Mouse (Mus musculus) midbrain, embryonic 15.5 days (tissue): Measurements from ENCODE around the gene Cops8. TPM values are rescaled to one million over a fixed set of nuclear protein-coding genes. Genes with fewer than 3 reads are reported as not detected.

Source experiments
- ATAC-seq: fragments of 200-750 bp; cut with Nextera tagmentation; replicated peaks from 2 replicates; pipeline ENCODE4 v1.8.0; 2017; ENCODE audit warnings: moderate TSS enrichment
- H3K27ac ChIP-seq: fragments of 300-500 bp; sonication (generic); 2 replicates; pipeline ENCODE4 v1.5.1; 2015; ENCODE audit warnings: mild to moderate bottlenecking, inconsistent platforms
- H3K27me3 ChIP-seq: fragments of 300-500 bp; sonication (generic); replicated peaks from 2 replicates; pipeline ENCODE4 v1.6.1; 2015; ENCODE audit warnings: inconsistent platforms
- H3K36me3 ChIP-seq: fragments of 300-500 bp; sonication (generic); replicated peaks from 2 replicates; pipeline ENCODE4 v1.6.1; 2015; ENCODE audit warnings: inconsistent platforms
- H3K4me1 ChIP-seq: fragments of 300-500 bp; sonication (generic); 2 replicates; pipeline ENCODE4 v1.6.1; 2015; ENCODE audit warnings: inconsistent platforms
- H3K4me2 ChIP-seq: fragments of 300-500 bp; sonication (generic); 2 replicates; pipeline ENCODE4 v1.6.1; 2015; ENCODE audit warnings: inconsistent platforms, mild to moderate bottlenecking, moderate library complexity
- H3K4me3 ChIP-seq: fragments of 300-500 bp; sonication (generic); 2 replicates; pipeline ENCODE4 v1.5.1; 2015; ENCODE audit warnings: mild to moderate bottlenecking, inconsistent platforms
- H3K9ac ChIP-seq: fragments of 300-500 bp; sonication (generic); 2 replicates; pipeline ENCODE4 v1.6.1; 2015; ENCODE audit warnings: mild to moderate bottlenecking, inconsistent platforms
- H3K9me3 ChIP-seq: fragments of 300-500 bp; sonication (generic); 2 replicates; pipeline ENCODE4 v1.6.1; 2016; ENCODE audit warnings: inconsistent platforms
- WGBS: fragments of 180-500 bp; shearing (Covaris S2); methylation state at CpG from one replicate; pipeline ENCODE4 v1.1.7; 2015; ENCODE audit warnings: mixed read lengths; 5-methylcytosine and 5-hydroxymethylcytosine counted together
- polyA plus RNA-seq: library from polyadenylated mRNA; unstranded; fragments of >200 nt; fragmentation: Nextera tagmentation; extraction: Ambion mirVana; gene quantifications from 2 replicates; pipeline ENCODE4 v1.2.1, GENCODE M21; 2015

The Cops8 gene
- polyA plus RNA-seq = 176 and 182 TPM in 2 replicates

DNA sequence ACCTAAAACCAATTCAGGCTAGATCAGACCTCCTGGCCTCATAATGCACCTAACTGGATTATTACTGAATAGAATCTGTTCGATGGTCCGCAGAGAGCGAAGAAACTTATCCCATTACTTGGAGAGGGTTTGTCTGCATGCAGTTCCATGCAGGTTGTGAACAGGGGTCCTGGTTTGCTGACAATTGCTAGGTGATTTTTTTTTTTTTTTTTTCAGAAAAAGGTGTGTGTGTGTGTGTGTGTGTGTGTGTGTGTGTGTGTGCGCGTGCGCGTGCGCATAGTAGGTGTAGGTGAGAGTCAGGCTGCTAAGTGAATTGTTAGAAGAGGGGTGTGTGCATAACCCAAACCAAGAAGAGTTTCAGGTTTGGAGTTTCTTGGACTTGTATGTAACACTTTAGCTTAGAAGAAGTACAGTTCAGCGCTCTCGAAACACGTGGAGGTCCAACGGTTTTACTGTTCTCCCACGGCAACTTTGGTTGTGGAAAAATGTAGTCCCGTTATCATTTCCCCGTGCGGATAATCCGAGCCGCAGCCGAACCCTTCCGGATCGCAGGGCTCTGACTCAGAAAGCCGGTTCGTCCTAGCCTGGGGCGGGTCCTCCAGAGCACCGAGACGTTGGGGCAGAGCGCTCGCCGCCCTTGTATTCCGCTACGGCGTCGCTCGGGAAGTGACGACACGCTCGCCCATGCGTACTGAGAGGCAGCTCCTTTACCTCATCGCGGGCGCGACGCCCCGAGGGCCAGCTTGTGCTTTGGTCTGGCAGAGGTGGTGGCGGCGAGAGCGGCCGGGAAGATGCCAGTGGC, at the start of gene Cops8:
Gene Cops8 (plus strand): TSS at position 223 of the 802 bp plus-strand sequence.
- H3K9me3 ChIP-seq = no peaks in the 10 kb centered on the region
- ATAC-seq = peak; percentile 99
- H3K4me1 ChIP-seq = peaks cover 16% of the 10 kb centered on the region
- peak within 1 kb of the TSS; percentile 94 for H3K9ac ChIP-seq
- H3K4me3 ChIP-seq = peak within 1 kb of the TSS; percentile 86
- H3K27ac ChIP-seq = peak within 1 kb of the TSS; percentile 79
- H3K27me3 ChIP-seq = no peaks in the 10 kb centered on the region
- H3K4me2 ChIP-seq = peak within 1 kb of the TSS; percentile 72
- WGBS = 4% methylated on average over 48 of the region's 48 CpGs
- H3K36me3 ChIP-seq = peaks cover 10% of the 10 kb centered on the region; the same call in 1 of the 2 replicates

DNA sequence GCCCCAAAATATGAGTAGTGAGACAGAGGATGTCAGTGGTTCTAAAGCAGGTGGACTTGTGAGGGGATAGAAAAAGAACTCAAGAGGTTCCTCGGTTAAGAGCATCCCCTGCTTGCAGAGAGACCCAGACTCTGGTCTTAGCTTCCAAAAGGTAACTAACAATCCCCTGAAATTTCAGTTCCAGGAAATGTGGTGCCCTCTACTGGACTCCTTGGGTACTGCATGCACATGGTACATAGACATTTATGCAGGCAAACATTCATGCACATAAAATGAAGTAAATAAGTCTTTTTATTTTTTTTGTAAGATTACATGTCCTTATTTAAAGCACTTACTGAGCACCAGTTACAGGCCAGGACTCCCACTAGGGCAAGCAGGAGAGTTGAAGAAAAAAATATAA, 45.6 kb upstream of the Cops8 start:
- Histone ChIP-seq H3K9me3 (no peaks in the 10 kb centered on the region), H3K36me3 (no peaks in the 10 kb centered on the region), H3K4me1 (no peaks in the 10 kb centered on the region), H3K27ac (no peak overlapping the region), H3K4me2 (no peak overlapping the region), H3K27me3 (no peaks in the 10 kb centered on the region), H3K9ac (no peak overlapping the region), H3K4me3 (no peak overlapping the region)
- 90% methylated on average over 1 of the region's 1 CpGs for WGBS
- ATAC-seq = no peak

DNA sequence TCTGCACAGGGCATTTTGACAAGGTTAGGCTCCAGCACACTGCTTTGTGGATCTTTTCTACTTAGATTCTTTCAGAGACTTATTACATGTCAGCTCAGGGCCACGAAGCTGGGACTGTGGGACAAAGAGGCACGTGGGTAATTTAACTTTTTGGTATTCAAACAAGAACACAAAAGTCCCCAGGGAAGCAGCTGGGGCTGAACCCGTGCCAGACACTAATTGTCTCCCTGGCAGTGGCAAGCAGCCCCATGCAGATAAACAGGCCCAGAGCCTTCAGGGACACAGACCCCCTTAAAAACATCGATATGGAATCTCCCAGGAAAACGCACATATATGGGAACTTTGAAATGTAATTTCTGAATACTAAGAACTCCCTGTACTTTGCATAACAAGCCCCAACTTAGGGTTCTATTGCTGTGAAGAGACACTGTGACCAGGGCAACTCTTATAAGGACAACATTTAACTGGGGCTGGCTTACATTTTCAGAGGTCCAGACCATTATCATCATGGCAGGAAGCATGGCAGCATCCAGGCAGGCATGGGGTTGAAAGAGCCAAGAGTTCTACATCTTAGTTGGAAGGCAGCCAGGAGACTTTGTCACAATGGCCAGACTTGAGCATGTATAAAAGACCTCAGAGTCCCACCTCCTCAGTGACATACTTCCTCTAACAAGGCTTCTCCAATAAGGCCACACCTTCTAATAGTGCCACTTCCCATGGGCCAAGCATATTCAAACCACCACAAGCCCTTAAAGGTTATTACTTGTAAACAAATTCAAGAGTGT, 41.6 kb upstream of the Cops8 start:
- 25% methylated on average over 5 of the region's 5 CpGs for whole genome bisulfite sequencing
- Histone ChIP-seq H3K4me1 (no peaks in the 10 kb centered on the region), H3K9ac (no peak overlapping the region), H3K9me3 (no peaks in the 10 kb centered on the region), H3K4me3 (no peak overlapping the region), H3K36me3 (no peaks in the 10 kb centered on the region), H3K27me3 (no peaks in the 10 kb centered on the region), H3K27ac (no peak overlapping the region), H3K4me2 (no peak overlapping the region)
- no peak for ATAC-seq

DNA sequence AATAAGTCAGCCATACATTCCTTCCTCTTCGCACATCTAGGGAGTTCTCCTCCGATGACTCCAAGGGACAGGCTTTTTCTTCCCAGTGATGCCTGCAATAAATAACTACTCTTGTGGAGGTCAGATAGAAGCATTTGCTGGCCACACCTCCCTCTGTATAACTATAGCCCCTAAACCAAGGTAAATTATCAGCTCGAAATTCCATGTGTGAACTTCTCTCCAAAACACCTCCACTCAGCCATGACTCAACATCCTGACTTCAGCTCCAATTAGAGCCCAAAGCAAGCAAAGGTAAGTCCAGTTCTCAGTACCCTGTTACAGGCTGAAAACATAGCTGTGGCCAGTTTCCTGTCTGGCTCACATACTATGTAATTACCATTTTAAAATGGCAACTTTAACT, 38.8 kb upstream of the Cops8 start:
- Histone ChIP-seq H3K4me3 (no peak overlapping the region), H3K36me3 (no peaks in the 10 kb centered on the region), H3K9me3 (no peaks in the 10 kb centered on the region), H3K9ac (no peak overlapping the region), H3K4me2 (no peak overlapping the region), H3K27ac (no peak overlapping the region), H3K27me3 (no peaks in the 10 kb centered on the region), H3K4me1 (peaks cover 10% of the 10 kb centered on the region; the same call in 1 of the 2 replicates)
- ATAC-seq = no peak
- 91% methylated on average over 3 of the region's 3 CpGs for WGBS

DNA sequence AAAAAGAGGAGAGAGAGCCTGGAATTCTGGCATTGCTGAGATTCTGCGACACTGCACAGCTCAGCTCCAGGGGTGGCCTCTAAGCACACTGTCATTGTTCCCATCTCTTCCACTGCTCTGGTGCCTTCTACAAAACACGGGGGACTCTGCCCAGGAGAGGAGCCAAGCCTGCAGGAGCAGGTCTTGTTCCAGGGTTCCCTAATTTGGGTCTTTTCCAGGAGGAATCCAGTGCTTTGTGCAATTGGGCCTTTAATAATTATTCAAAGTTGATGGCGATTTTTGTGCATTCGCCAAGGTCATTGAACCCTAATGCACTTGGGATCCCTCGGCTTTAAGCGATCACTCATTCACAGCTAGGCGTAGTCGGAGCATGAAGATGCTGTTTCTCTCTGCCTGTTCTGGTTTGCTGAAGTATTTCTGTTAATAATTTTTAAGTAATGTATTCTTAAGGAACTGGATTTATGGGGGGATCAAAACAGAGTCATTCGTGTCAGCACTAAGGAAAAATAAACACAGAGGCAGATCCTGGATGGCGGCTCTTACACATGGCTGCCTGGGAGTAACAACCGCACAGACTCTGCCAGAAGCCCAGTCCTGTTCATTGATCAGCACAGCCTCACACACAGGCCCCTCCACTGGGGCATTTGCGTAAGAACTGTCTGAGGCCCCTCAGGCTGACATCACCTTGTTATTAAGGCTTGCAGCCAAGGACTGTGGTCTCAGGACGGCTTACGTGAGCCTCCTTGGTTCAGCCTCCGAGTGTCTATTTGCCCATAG, 35.9 kb upstream of the Cops8 start:
- H3K9me3 ChIP-seq = no peaks in the 10 kb centered on the region
- no peaks in the 10 kb centered on the region for H3K36me3 ChIP-seq
- no peak for ATAC-seq

DNA sequence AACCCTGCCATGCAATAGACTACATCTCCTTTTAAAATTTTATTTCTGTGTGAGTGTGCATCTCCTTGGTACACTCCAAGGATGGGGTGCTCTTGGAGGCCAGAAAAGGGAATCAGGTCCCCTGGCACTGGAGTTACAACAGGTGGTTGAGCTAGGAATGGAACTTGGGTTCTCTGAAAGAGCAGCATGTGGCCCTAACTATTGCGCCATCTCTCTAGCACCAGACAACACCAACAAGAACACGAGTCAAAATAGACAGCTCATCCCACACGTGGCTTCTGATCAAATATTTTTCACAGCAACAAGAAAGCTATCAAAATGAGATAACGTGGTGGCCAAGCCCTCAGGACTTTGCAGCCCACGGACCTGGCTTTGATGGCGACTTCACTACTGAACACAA, 28.9 kb upstream of the Cops8 start:
- no peak for ATAC-seq
- 88% methylated on average over 6 of the region's 6 CpGs for WGBS
- Histone ChIP-seq H3K36me3 (no peaks in the 10 kb centered on the region), H3K9me3 (no peaks in the 10 kb centered on the region), H3K4me2 (no peak overlapping the region), H3K4me1 (peaks cover 10% of the 10 kb centered on the region), H3K27ac (no peak overlapping the region), H3K9ac (no peak overlapping the region), H3K27me3 (no peaks in the 10 kb centered on the region), H3K4me3 (no peak overlapping the region)

More for the DNA sequence above, 35.9 kb upstream of the Cops8 start:
- WGBS = 46% methylated on average over 15 of the region's 15 CpGs
- Histone ChIP-seq H3K9ac (no peak overlapping the region), H3K4me2 (no peak overlapping the region), H3K27ac (peak overlapping the region; percentile 31; the same call in 1 of the 2 replicates), H3K4me3 (no peak overlapping the region), H3K4me1 (peaks cover 10% of the 10 kb centered on the region; the same call in 1 of the 2 replicates), H3K27me3 (no peaks in the 10 kb centered on the region)

DNA sequence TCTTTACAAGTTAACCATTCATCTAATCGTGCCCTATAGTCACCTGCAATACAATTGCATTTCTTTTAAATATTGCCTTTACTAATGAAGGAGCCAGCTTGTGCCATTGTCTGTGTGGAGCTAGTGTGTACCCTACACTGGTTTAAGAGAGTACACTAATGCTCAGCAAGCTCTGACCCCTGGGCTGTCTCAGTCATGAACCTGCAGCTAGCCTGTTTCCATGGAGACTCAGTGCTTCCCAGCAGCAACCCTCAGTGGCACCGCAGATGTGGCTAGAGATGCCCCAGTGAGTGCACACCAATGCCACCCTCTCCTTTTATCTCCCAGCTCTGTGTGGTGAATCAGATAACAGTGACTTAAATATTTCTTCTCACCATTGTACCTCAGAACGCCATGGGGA, 27.9 kb upstream of the Cops8 start:
- Histone ChIP-seq H3K27ac (no peak overlapping the region), H3K9me3 (no peaks in the 10 kb centered on the region), H3K9ac (no peak overlapping the region), H3K4me1 (peaks cover 10% of the 10 kb centered on the region), H3K36me3 (no peaks in the 10 kb centered on the region), H3K4me3 (no peak overlapping the region), H3K27me3 (no peaks in the 10 kb centered on the region), H3K4me2 (no peak overlapping the region)
- WGBS = 35% methylated on average over 3 of the region's 3 CpGs
- no peak; the same call in 1 of the 2 replicates for ATAC-seq

DNA sequence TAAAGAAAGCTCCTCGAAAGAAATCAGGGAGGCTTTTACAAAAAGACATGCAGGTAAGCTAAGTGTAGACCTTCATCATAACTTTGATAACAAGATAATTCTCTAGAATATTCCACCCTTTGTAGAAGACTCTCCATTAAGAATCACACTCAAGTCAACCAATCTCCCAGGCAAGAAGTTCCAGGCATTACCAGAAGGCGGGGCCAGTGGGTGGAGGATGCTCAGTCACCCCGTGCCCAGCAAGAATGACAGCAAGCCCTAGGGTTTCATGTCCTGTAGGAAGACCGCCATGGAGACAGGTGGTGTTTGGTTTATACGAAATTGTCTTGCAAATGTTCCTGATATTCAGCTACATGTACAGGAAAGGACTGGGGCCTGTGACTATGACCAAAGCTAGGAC, 25.4 kb upstream of the Cops8 start:
- H3K9me3 ChIP-seq = no peaks in the 10 kb centered on the region
- ATAC-seq = no peak
- no peak overlapping the region for H3K4me3 ChIP-seq
- H3K4me2 ChIP-seq = no peak overlapping the region
- 71% methylated on average over 5 of the region's 5 CpGs for WGBS
- H3K27me3 ChIP-seq = no peaks in the 10 kb centered on the region
- no peaks in the 10 kb centered on the region for H3K36me3 ChIP-seq
- peaks cover 10% of the 10 kb centered on the region for H3K4me1 ChIP-seq
- H3K9ac ChIP-seq = no peak overlapping the region
- no peak overlapping the region for H3K27ac ChIP-seq

DNA sequence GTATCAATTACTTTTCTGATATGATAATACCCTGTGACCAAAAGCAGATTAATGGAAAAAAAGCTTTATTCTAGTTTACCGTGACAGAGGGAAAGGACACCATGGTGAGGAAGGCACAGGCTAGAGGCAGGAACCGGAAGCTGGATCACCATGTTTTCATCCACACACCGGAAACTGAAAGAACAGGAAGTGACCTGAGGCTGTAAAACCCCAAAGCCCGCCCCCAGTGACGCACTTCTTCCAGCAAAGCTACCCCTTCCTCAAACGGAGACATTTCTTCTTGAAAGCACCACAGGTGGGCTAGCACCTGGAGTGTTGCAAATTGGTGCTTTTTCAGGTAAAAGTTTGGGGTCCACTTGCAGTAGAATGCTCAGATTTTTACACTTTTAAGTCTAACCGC, 20.1 kb upstream of the Cops8 start:
- Histone ChIP-seq H3K36me3 (no peaks in the 10 kb centered on the region), H3K4me1 (no peaks in the 10 kb centered on the region), H3K4me2 (no peak overlapping the region), H3K27me3 (no peaks in the 10 kb centered on the region), H3K9ac (no peak overlapping the region), H3K9me3 (no peaks in the 10 kb centered on the region), H3K27ac (no peak overlapping the region), H3K4me3 (no peak overlapping the region)
- no peak for ATAC-seq
- WGBS = 69% methylated on average over 7 of the region's 7 CpGs

DNA sequence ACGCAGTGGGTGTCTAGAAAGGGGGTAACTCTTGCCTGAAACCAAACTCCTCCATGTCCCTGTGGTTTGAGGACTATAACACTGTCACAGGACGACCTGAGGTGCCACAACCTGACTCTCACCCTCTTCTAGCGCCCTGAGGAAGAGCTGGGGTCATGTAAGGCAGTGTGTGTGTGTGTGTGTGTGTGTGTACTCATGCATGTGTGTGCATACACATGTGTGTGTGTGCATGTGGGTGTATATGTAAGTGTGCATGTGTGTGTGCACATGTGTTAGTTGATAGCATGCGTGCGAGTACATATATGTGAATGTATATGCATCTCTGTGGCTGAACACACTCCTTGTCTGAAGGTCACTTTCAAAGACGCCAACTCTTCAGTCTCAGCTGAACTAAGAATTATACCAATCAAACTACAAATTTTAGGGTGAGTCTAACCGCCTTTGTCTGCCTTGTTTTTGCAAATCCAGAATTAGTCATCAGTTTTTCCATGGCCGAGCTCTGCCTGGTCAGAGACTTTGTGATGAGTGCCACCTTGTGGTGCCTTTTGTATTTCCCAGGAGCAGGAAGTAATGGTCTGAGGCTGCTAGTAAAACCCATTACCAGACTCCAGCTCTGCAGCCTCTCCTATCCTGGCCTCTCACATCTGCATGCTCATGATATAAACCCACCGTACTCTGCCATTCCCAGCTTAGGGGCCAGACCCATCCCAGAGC, 14.6 kb upstream of the Cops8 start:
- Histone ChIP-seq H3K27me3 (no peaks in the 10 kb centered on the region), H3K4me1 (no peaks in the 10 kb centered on the region), H3K9me3 (no peaks in the 10 kb centered on the region), H3K4me3 (no peak overlapping the region), H3K27ac (no peak overlapping the region), H3K9ac (no peak overlapping the region), H3K36me3 (no peaks in the 10 kb centered on the region), H3K4me2 (no peak overlapping the region)
- WGBS = 64% methylated on average over 9 of the region's 9 CpGs
- peak; percentile 70 for ATAC-seq

DNA sequence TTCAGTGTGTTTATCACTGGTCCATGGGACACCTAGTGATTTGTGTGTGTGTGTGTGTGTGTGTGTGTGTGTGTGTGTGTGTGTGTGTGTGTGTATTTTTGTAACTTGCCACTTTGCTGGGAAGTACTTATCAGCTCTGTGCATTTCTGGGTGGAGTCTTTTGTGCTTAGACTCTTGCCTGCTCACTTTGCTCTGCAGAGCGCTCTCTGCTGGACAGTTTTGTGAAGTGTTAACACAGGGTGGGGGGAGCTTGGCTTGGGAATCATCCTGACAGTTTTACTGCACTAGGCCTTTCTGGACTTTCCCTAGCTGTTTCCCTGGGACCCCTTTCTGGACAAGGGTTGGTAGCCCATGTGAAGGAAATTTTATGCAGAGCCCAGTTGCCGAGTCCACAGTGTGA, 12.0 kb upstream of the Cops8 start:
- ATAC-seq = no peak
- WGBS = 51% methylated on average over 2 of the region's 2 CpGs
- no peak overlapping the region for H3K9ac ChIP-seq

More for the DNA sequence above, 12.0 kb upstream of the Cops8 start:
- Histone ChIP-seq H3K27me3 (0 out of 2 replicates have a peak, but pooled peaks cover 13% of the 10 kb centered on the region), H3K4me3 (no peak overlapping the region), H3K9me3 (no peaks in the 10 kb centered on the region), H3K36me3 (no peaks in the 10 kb centered on the region), H3K27ac (no peak overlapping the region), H3K4me2 (no peak overlapping the region), H3K4me1 (no peaks in the 10 kb centered on the region)
